Mouse (Mus musculus) hindbrain, postnatal 0 days (tissue): Measurements from ENCODE around the gene Zfp143. TPM values are rescaled to one million over a fixed set of nuclear protein-coding genes. Genes with fewer than 3 reads are reported as not detected.
"Not testable (repeated sequence)": the region's sequence is repeated elsewhere in the genome, so short reads cannot be mapped to it uniquely, and the experiment has no call there.

Experiments
- ATAC-seq: fragments of 200-750 bp; cut with Nextera tagmentation; 2 replicates; pipeline ENCODE4 v1.8.0; 2017; ENCODE audit warnings: mild to moderate bottlenecking, moderate TSS enrichment, moderate library complexity
- DNase-seq: peaks from one replicate; pipeline ENCODE4 v3.0.0-alpha.2; 2015; ENCODE audit warnings: low spot score
- H3K27ac ChIP-seq: fragments of 300-500 bp; sonication (generic); 2 replicates; pipeline ENCODE4 v1.5.1; 2014; ENCODE audit warnings: mild to moderate bottlenecking
- H3K27me3 ChIP-seq: fragments of 300-500 bp; sonication (generic); 2 replicates; pipeline ENCODE4 v1.6.1; 2014; ENCODE audit warnings: low read length, mixed read lengths; ENCODE audit not compliant: insufficient read depth
- H3K36me3 ChIP-seq: fragments of 300-500 bp; sonication (generic); 2 replicates; pipeline ENCODE4 v1.6.1; 2014; ENCODE audit warnings: low read length, mixed read lengths; ENCODE audit not compliant: insufficient read depth
- H3K4me1 ChIP-seq: fragments of 300-500 bp; sonication (generic); 2 replicates; pipeline ENCODE4 v1.6.1; 2014; ENCODE audit warnings: antibody characterized with exemption, low read length, mixed read lengths; ENCODE audit not compliant: insufficient read depth
- H3K4me2 ChIP-seq: fragments of 300-500 bp; sonication (generic); 2 replicates; pipeline ENCODE4 v1.6.1; 2014; ENCODE audit warnings: low read depth, mild to moderate bottlenecking, low read length, moderate library complexity, mixed read lengths
- H3K4me3 ChIP-seq: fragments of 300-500 bp; sonication (generic); 2 replicates; pipeline ENCODE4 v1.5.1; 2014; ENCODE audit warnings: low read length
- H3K9ac ChIP-seq: fragments of 300-500 bp; sonication (generic); replicated peaks from 2 replicates; pipeline ENCODE4 v1.6.1; 2014; ENCODE audit warnings: mild to moderate bottlenecking, low read length, moderate library complexity, mixed read lengths
- H3K9me3 ChIP-seq: fragments of 300-500 bp; sonication (generic); 2 replicates; pipeline ENCODE4 v1.6.1; 2016; ENCODE audit warnings: low read length, mixed read lengths
- CTCF ChIP-seq: IDR thresholded peaks from 2 replicates; pipeline ENCODE4 v1.5.1; 2016; ENCODE audit warnings: antibody characterized with exemption, control low read depth, low read depth
- WGBS: fragments of 180-500 bp; shearing (Covaris S2); extraction: QIAGEN DNeasy Blood & Tissue Kit; methylation state at CpG from one replicate; pipeline ENCODE4 v1.1.7; 2014; 5-methylcytosine and 5-hydroxymethylcytosine counted together
- polyA plus RNA-seq: library from polyadenylated mRNA; unstranded; fragments of >200 nt; fragmentation: Nextera tagmentation; extraction: Ambion mirVana; gene quantifications from 2 replicates; pipeline ENCODE4 v1.2.1, GENCODE M21; 2015
- total RNA-seq: library from RNA; depleted of rRNA; stranded (reverse); fragments of >200 nt; gene quantifications from 2 replicates; pipeline ENCODE4 v1.2.3, GENCODE M21; 2014

Gene Zfp143
- total and polyA plus RNA-seq, 2 experiments from 2014 or later, result 6.2 to 17.1 TPM

- Histone ChIP-seq H3K27ac (no peak overlapping the region), H3K9me3 (0 out of 2 replicates have a peak, but pooled peaks cover 3% of the 10 kb centered on the region), H3K9ac (no peak overlapping the region), H3K4me1 (no peaks in the 10 kb centered on the region), H3K4me3 (no peak overlapping the region), H3K27me3 (no peaks in the 10 kb centered on the region), H3K36me3 (peaks cover 17% of the 10 kb centered on the region; the same call in 1 of the 2 replicates), H3K4me2 (no peak overlapping the region)
- 87% methylated on average over 2 of the region's 2 CpGs for WGBS
- no peak for TF ChIP-seq CTCF
- ATAC-seq, result no peak
- DNase-seq, result no peak
Measured at GRCm38 (mm10) chr7:110026594-110026993, 34.4 kb upstream of the Zfp143 start.

- no peak for ATAC-seq
- Histone ChIP-seq H3K36me3 (peaks cover 31% of the 10 kb centered on the region), H3K4me2 (no peak overlapping the region), H3K27me3 (no peaks in the 10 kb centered on the region), H3K4me1 (no peaks in the 10 kb centered on the region), H3K4me3 (no peak overlapping the region), H3K9me3 (0 out of 2 replicates have a peak, but pooled peaks cover 3% of the 10 kb centered on the region), H3K27ac (no peak overlapping the region), H3K9ac (no peak overlapping the region)
- DNase-seq, result no peak
- no peak for TF ChIP-seq CTCF
- 68% methylated on average over 1 of the region's 1 CpGs for WGBS
Measured at GRCm38 (mm10) chr7:110028826-110029225, 32.2 kb upstream of the Zfp143 start.

DNA sequence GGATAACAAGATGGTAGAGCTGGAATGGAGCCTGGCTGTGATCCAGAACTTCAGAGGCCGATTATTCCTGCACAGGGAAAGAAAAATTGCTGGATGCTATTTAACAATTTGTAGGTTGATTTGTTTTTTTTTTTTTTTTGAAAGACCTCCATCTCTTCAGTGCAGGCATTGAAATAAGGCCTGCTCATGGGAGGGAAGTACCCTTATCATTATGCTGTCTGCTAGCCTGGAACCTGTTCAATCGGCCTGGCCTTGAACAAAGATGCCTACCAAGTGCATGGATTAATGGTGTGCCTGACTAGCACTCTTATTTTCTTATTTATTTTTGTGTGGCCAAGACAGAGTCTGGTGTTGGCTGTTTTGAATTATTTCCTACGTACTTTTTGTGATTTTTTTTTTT lies 30.7 kb upstream of the Zfp143 start:
- Histone ChIP-seq H3K27me3 (no peaks in the 10 kb centered on the region), H3K4me1 (no peaks in the 10 kb centered on the region), H3K9ac (no peak overlapping the region), H3K4me2 (no peak overlapping the region), H3K27ac (no peak overlapping the region), H3K36me3 (peaks cover 31% of the 10 kb centered on the region), H3K9me3 (no peaks in the 10 kb centered on the region), H3K4me3 (no peak overlapping the region)
- no peak for TF ChIP-seq CTCF
- 78% methylated on average over 3 of the region's 3 CpGs for WGBS
- DNase-seq, result no peak
- no peak for ATAC-seq

- H3K9ac ChIP-seq, H3K9me3 ChIP-seq, H3K27me3 ChIP-seq, ATAC-seq, DNase-seq, H3K27ac ChIP-seq, H3K4me3 ChIP-seq, H3K4me2 ChIP-seq, H3K36me3 ChIP-seq, H3K4me1 ChIP-seq: not testable (repeated sequence)
- 88% methylated on average over 2 of the region's 2 CpGs for WGBS
Measured at GRCm38 (mm10) chr7:110057723-110058122, 3.3 kb upstream of the Zfp143 start.

DNA sequence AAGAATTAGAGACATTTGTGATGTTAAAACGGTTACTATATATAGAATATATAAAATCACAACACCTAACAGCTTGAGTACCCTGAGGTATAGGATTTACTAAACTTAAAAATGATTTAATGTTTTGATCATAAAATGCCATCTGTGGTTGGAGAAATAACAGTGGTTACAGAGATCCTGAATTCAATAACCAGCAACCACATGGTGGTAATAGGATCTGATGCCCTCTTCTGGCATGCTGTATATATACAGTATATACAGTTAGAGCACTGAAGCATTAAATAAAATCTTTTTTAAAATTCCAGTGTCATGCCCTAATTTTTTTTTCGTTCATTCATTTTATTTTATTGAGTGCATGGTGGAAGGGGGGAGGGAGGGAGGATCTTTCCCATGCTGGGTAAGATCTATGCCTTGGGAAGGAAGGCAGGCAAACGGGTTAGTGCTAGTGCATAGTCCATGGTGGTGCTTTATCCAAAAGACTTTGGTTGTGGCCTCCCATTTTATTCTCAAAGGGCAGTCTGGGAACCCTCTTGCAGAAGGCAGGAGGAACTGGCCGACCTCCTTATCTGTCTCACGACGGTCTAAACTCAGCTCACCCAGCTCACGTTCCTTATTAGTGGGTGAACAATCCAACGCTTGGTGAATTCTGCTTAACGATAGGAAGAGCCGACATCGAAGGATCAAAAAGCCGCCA lies 1.8 kb upstream of the Zfp143 start:
- Histone ChIP-seq H3K36me3 (no peaks in the 10 kb centered on the region; the same call in 1 of the 2 replicates), H3K27ac (no peak overlapping the region), H3K27me3 (no peaks in the 10 kb centered on the region), H3K4me1 (peaks cover 5% of the 10 kb centered on the region), H3K9me3 (no peaks in the 10 kb centered on the region), H3K4me3 (no peak overlapping the region), H3K4me2 (no peak overlapping the region), H3K9ac (no peak overlapping the region)
- ATAC-seq (no peak), DNase-seq (peak; percentile 44)
- peak; percentile 55 for TF ChIP-seq CTCF
- WGBS, result 88% methylated on average over 12 of the region's 12 CpGs

DNA sequence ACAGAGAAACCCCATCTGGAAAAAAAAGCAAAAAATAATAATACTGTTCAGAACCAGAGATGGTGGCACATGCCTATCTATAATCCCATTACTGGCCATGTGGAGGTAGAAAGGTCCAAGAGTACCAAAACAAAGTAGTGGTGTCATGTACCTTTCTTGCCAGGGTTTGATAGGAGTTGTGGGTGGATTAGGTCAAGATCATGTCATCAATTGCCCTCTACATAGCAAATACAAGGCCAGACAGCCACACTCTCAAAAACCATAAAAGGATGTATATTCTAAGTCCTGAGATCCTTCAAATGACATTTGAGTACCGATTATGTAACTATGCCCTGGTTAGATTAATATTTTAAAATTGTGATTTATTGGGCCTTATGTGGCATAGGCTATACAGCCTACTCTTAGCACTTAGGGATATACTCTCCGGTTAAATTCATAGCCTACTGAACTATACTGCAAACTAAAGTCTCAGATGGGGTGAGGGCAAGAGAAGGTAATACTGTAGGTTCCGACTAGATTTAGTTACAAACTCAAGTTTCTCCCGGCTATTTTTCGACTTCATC lies 830 bp upstream of the Zfp143 start:
- TF ChIP-seq CTCF, result no peak
- Histone ChIP-seq H3K4me3 (peak overlapping the region; percentile 88), H3K36me3 (no peaks in the 10 kb centered on the region; the same call in 1 of the 2 replicates), H3K4me1 (peaks cover 5% of the 10 kb centered on the region), H3K27ac (peak overlapping the region; percentile 100), H3K4me2 (peak overlapping the region; percentile 64), H3K9me3 (no peaks in the 10 kb centered on the region), H3K27me3 (no peaks in the 10 kb centered on the region), H3K9ac (peak overlapping the region; percentile 99)
- DNase-seq (no peak), ATAC-seq (no peak)
- WGBS, result 15% methylated on average over 5 of the region's 5 CpGs

GRCm38 (mm10) chr7:110060669-110061198 lies 283 bp upstream of the Zfp143 start:
- Histone ChIP-seq H3K27me3 (no peaks in the 10 kb centered on the region), H3K9me3 (no peaks in the 10 kb centered on the region), H3K4me3 (peak overlapping the region; percentile 88), H3K4me2 (peak overlapping the region; percentile 64), H3K36me3 (no peaks in the 10 kb centered on the region; the same call in 1 of the 2 replicates), H3K4me1 (peaks cover 5% of the 10 kb centered on the region), H3K27ac (peak overlapping the region; percentile 100), H3K9ac (peak overlapping the region; percentile 99)
- WGBS, result under 1% methylated on average over 26 of the region's 26 CpGs
- TF ChIP-seq CTCF, result no peak
- ATAC-seq (no peak; the same call in 1 of the 2 replicates), DNase-seq (peak; percentile 65)
